Mouse (Mus musculus) embryonic facial prominence, embryonic 10.5 days (tissue): ENCODE measurements around the gene Ccnd3. TPM values are rescaled to one million over a fixed set of nuclear protein-coding genes. Genes with fewer than 3 reads are reported as not detected.

Experiments used
- DNase-seq: peaks from one replicate; pipeline ENCODE4 v3.0.0-alpha.2; 2017; ENCODE audit warnings: low spot score
- H3K27ac ChIP-seq: fragments of 300-500 bp; sonication (generic); replicated peaks from 2 replicates; pipeline ENCODE4 v1.5.1; 2016; ENCODE audit warnings: mild to moderate bottlenecking
- H3K27me3 ChIP-seq: fragments of 300-500 bp; sonication (generic); replicated peaks from 2 replicates; pipeline ENCODE4 v1.6.1; 2016; ENCODE audit warnings: low read depth, mild to moderate bottlenecking; ENCODE audit not compliant: poor library complexity, severe bottlenecking
- H3K36me3 ChIP-seq: fragments of 300-500 bp; sonication (generic); replicated peaks from 2 replicates; pipeline ENCODE4 v1.6.1; 2016; ENCODE audit warnings: mild to moderate bottlenecking, moderate library complexity
- H3K4me1 ChIP-seq: fragments of 300-500 bp; sonication (generic); 2 replicates; pipeline ENCODE4 v1.6.1; 2016
- H3K4me3 ChIP-seq: fragments of 300-500 bp; sonication (generic); 2 replicates; pipeline ENCODE4 v1.5.1; 2016; ENCODE audit warnings: mild to moderate bottlenecking, moderate library complexity
- H3K9me3 ChIP-seq: fragments of 300-500 bp; sonication (generic); 2 replicates; pipeline ENCODE4 v1.6.1; 2016; ENCODE audit warnings: mild to moderate bottlenecking
- WGBS: fragments of 180-500 bp; shearing (Covaris S2); methylation state at CpG from one replicate; pipeline ENCODE4 v1.1.7; 2016; 5-methylcytosine and 5-hydroxymethylcytosine counted together
- polyA plus RNA-seq: library from polyadenylated mRNA; unstranded; fragments of >200 nt; fragmentation: Nextera tagmentation; extraction: Ambion mirVana; gene quantifications from 2 replicates; pipeline ENCODE4 v1.2.1, GENCODE M21; 2016

Ccnd3 gene
- polyA plus RNA-seq, 1 experiment from 2014 or later, result 335 TPM

GRCm38 (mm10) chr17:47523211-47523682, 18.4 kb downstream of the Ccnd3 start:
- no peak for DNase-seq
- no peaks in the 10 kb centered on the region for H3K9me3 ChIP-seq
- H3K27ac ChIP-seq, result peak overlapping the region; percentile 91
- H3K4me3 ChIP-seq, result peak overlapping the region; percentile 21; the same call in 1 of the 2 replicates
- WGBS, result 71% methylated on average over 18 of the region's 18 CpGs
- no peaks in the 10 kb centered on the region for H3K36me3 ChIP-seq
- peaks cover 63% of the 10 kb centered on the region for H3K4me1 ChIP-seq
- H3K27me3 ChIP-seq, result no peaks in the 10 kb centered on the region

- Histone ChIP-seq H3K27me3 (no peaks in the 10 kb centered on the region), H3K27ac (0 out of 2 replicates have a peak overlapping the region, but pooled peaks have one; percentile 91), H3K36me3 (no peaks in the 10 kb centered on the region), H3K4me1 (peaks cover 65% of the 10 kb centered on the region), H3K9me3 (no peaks in the 10 kb centered on the region), H3K4me3 (no peak overlapping the region)
- 76% methylated on average over 8 of the region's 8 CpGs for WGBS
- DNase-seq, result no peak
These were observed 19.2 kb downstream of the Ccnd3 start for GRCm38 (mm10) chr17:47524055-47524454.

DNA sequence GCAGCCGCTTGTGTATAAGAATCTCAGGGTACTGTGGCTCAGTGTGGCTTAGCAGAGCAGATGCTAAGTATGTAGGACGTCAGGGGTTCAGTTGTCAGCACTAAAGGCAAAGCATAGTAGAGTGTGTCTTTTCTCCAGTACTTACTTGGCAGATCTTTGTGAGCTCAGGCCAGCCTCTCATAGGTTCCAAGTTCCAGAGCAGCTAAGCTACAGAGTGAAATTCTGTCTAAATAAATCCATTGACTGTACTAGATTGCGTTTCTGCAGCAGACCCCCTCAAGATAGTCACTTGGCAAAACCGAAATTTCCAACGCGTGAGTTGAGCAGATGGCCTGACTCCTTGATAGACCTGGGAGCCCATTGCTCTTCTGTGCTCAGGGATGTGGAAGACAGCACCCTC, 20.1 kb downstream of the Ccnd3 start:
- Histone ChIP-seq H3K27ac (no peak overlapping the region), H3K27me3 (no peaks in the 10 kb centered on the region), H3K4me1 (peaks cover 61% of the 10 kb centered on the region), H3K4me3 (no peak overlapping the region), H3K9me3 (no peaks in the 10 kb centered on the region), H3K36me3 (no peaks in the 10 kb centered on the region)
- 93% methylated on average over 6 of the region's 6 CpGs for WGBS
- DNase-seq, result no peak

DNA sequence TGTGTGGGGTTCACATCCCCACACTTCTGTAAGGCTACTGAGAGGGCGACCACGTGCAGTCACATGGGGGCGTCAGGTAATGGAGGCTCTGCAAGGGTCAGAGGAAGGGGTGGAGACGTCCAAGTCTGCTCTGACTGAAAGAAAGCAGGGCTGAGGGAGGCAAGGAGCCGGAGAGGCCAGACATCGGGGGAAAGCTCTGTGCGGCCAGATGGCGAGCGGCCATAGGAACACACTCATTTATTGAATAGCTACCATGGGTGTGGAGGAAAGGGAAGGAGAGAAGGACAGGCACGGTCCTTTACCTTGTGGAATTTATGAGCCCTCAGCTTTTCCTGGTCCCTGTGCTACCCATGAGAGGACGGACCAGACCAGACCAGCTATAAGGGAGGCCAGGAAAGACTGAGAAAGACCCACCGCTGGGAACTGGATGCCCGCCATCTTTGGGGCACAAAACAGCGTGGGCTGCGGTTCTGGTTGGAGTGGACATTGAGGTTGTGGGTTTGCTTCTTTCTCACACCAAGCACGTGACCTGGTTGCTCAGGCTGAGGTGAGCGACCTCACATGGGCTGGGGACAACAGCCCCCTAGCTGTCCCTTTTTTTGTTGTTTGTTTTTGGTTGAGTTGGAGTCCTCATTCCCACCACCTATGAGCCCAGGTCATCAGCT, 22.1 kb downstream of the Ccnd3 start:
- Histone ChIP-seq H3K4me3 (no peak overlapping the region; the same call in 1 of the 2 replicates), H3K27me3 (no peaks in the 10 kb centered on the region), H3K9me3 (no peaks in the 10 kb centered on the region), H3K4me1 (peaks cover 54% of the 10 kb centered on the region), H3K27ac (peak overlapping the region; percentile 89), H3K36me3 (no peaks in the 10 kb centered on the region)
- DNase-seq, result no peak
- WGBS, result 88% methylated on average over 17 of the region's 17 CpGs

DNA sequence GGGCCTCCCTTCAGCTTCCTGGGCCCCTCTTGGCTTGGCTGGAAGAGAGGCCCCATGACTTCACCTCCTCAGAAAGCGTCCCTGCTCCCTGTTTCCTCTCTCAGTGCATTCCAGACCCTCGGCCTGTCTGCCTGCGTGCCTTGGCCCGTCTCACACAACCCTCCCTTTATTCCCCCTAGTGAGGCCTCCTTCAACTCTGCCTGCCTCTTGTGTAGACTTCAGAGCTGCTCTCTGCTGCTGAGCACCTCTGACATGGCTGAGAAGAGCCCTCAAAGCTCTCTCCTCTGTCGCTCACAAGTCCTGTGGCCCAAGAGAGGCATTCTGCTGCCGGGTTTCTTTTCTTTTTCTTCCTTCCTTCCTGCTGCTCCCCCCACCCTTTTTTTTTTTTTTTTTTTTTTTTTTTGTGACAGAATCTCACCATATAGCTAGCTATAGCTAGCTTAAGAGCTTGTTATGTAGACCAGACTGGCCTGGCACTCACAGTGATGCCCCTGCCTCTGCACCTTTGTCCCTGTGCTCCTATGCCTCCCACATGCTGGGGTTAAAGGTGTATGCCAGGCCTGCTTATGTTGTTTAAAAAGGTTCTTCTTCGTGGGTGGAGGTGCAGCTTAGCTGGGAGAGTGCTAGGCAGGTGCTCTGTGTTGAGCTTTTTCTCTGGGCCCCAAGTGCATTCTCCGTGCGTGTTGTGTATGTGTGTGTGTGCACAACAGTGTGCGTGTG, 22.9 kb downstream of the Ccnd3 start:
- 42% methylated on average over 10 of the region's 10 CpGs for WGBS
- Histone ChIP-seq H3K9me3 (no peaks in the 10 kb centered on the region), H3K36me3 (no peaks in the 10 kb centered on the region), H3K4me1 (peaks cover 46% of the 10 kb centered on the region), H3K27me3 (no peaks in the 10 kb centered on the region), H3K4me3 (peak overlapping the region; percentile 30; the same call in 1 of the 2 replicates), H3K27ac (peak overlapping the region; percentile 89)
- DNase-seq, result peak; percentile 61

GRCm38 (mm10) chr17:47528919-47529318, 24.1 kb downstream of the Ccnd3 start:
- H3K27ac ChIP-seq, result peak overlapping the region; percentile 74
- no peak for DNase-seq
- no peak overlapping the region for H3K4me3 ChIP-seq
- H3K9me3 ChIP-seq, result no peaks in the 10 kb centered on the region
- WGBS, result 60% methylated on average over 8 of the region's 8 CpGs
- H3K27me3 ChIP-seq, result no peaks in the 10 kb centered on the region
- H3K4me1 ChIP-seq, result peaks cover 35% of the 10 kb centered on the region
- no peaks in the 10 kb centered on the region for H3K36me3 ChIP-seq

DNA sequence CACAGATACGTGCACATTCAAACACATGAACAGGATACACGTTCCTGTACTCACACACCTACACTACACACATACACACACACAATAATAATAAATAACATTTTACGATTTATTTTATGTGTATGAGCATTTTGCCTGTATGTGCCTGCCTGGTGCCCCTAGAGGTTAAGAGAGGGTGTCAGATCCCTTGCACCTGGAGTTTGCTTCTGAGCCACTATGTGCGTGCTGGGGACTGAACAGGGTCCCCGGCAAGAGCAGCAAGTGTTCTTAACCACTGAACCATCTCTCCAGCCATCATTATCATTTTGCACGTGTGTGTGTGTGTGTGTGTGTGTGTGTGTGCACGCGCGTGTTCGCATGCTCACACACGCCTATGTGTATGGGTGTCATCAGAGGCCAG, 24.7 kb downstream of the Ccnd3 start:
- H3K36me3 ChIP-seq, result no peaks in the 10 kb centered on the region
- peaks cover 32% of the 10 kb centered on the region for H3K4me1 ChIP-seq
- 89% methylated on average over 11 of the region's 11 CpGs for WGBS
- H3K27ac ChIP-seq, result no peak overlapping the region
- DNase-seq, result no peak
- H3K9me3 ChIP-seq, result no peaks in the 10 kb centered on the region
- no peak overlapping the region for H3K4me3 ChIP-seq
- H3K27me3 ChIP-seq, result no peaks in the 10 kb centered on the region

- H3K27ac ChIP-seq, result 0 out of 2 replicates have a peak overlapping the region, but pooled peaks have one; percentile 2
These were observed 26.6 kb downstream of the Ccnd3 start for GRCm38 (mm10) chr17:47531387-47531818.

DNA sequence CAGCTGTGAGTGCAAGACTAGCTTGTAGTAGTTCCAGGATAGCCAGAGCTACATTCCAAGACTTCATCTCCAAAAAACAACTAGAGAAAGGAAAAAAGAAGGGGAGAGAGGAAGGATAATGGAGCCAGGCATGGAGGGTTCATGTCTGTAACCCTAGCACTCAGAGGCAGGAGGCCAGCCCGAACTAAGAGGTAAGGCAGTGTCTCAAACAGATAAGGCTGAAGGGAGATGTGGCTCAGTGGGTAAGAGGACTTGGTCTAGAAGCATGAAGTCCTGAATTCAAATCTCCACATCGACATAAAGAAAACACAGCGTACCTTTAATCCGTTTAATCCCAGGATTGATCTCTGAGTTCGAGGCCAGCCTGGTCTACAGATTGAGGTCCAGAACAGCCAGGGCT, 27.5 kb downstream of the Ccnd3 start:
- Histone ChIP-seq H3K27me3 (no peaks in the 10 kb centered on the region), H3K4me1 (peaks cover 25% of the 10 kb centered on the region), H3K9me3 (no peaks in the 10 kb centered on the region), H3K27ac (no peak overlapping the region), H3K4me3 (no peak overlapping the region), H3K36me3 (no peaks in the 10 kb centered on the region)
- 94% methylated on average over 5 of the region's 5 CpGs for WGBS
- DNase-seq, result no peak

More at GRCm38 (mm10) chr17:47531387-47531818, 26.6 kb downstream of the Ccnd3 start:
- no peak for DNase-seq
- no peaks in the 10 kb centered on the region for H3K27me3 ChIP-seq
- H3K9me3 ChIP-seq, result no peaks in the 10 kb centered on the region
- H3K4me1 ChIP-seq, result peaks cover 32% of the 10 kb centered on the region
- no peaks in the 10 kb centered on the region for H3K36me3 ChIP-seq
- no peak overlapping the region for H3K4me3 ChIP-seq
- 60% methylated on average over 10 of the region's 10 CpGs for WGBS

DNA sequence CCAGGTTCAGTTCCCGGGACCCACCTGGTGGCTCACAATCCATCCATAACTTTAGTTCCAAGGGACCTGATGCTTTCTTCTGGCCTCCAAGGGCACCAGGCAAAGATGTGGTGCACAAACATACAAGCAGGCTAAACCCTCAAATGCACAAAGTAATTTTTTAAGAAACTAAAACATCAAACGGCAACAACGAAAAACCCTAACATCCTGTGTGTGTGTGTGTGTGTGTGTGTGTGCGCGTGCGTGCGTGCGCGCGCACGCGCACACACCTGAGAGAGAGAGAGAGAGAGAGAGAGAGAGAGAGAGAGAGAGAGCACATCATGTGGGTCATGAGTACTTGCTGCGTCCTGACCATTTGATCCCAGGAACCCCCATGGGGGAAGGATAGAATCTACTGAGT, 28.8 kb downstream of the Ccnd3 start:
- Histone ChIP-seq H3K4me1 (peaks cover 13% of the 10 kb centered on the region), H3K4me3 (no peak overlapping the region), H3K9me3 (no peaks in the 10 kb centered on the region), H3K36me3 (no peaks in the 10 kb centered on the region), H3K27me3 (no peaks in the 10 kb centered on the region), H3K27ac (no peak overlapping the region)
- 94% methylated on average over 13 of the region's 13 CpGs for WGBS
- DNase-seq, result no peak

- Histone ChIP-seq H3K27me3 (no peaks in the 10 kb centered on the region), H3K9me3 (no peaks in the 10 kb centered on the region), H3K36me3 (no peaks in the 10 kb centered on the region), H3K4me1 (peaks cover 8% of the 10 kb centered on the region), H3K4me3 (no peak overlapping the region), H3K27ac (peak overlapping the region; percentile 14)
- no peak for DNase-seq
- WGBS, result 65% methylated on average over 9 of the region's 9 CpGs
These were observed 31.0 kb downstream of the Ccnd3 start for GRCm38 (mm10) chr17:47535812-47536236.

GRCm38 (mm10) chr17:47538049-47538448, 33.2 kb downstream of the Ccnd3 start:
- Histone ChIP-seq H3K4me1 (peaks cover 13% of the 10 kb centered on the region), H3K9me3 (no peaks in the 10 kb centered on the region), H3K27ac (no peak overlapping the region), H3K36me3 (no peaks in the 10 kb centered on the region), H3K27me3 (no peaks in the 10 kb centered on the region), H3K4me3 (no peak overlapping the region)
- DNase-seq, result no peak
- 89% methylated on average over 3 of the region's 3 CpGs for WGBS

DNA sequence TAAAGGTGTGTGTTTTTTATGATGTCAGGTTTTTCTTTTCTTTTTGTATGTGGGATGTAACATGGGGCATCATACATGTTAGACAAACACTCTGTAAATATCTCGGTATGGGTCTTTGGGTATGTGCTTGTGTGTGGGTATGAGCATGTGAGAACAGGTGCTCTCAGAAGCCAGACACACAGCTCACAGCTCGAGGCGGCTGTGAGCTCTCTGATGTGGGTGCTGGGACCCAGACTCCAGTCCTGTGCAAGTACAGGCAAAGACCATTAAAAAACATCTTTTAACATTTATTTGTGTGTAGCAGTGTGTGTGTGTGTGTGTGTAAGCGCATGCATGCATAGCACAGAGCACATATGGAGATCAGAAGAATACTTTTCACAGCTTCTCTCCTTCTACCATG, 34.3 kb downstream of the Ccnd3 start:
- Histone ChIP-seq H3K27me3 (no peaks in the 10 kb centered on the region), H3K36me3 (no peaks in the 10 kb centered on the region), H3K27ac (no peak overlapping the region), H3K4me3 (no peak overlapping the region), H3K9me3 (no peaks in the 10 kb centered on the region), H3K4me1 (peaks cover 13% of the 10 kb centered on the region)
- no peak for DNase-seq
- 90% methylated on average over 4 of the region's 4 CpGs for WGBS
